Mouse (Mus musculus): ENCODE measurements around the gene Timp4.
A peak's percentile ranks its signal among the peaks of the same experiment; 100 is the strongest.
"Not testable (repeated sequence)": the region's sequence is repeated elsewhere in the genome, so short reads cannot be mapped to it uniquely, and the experiment has no call there.

Timp4 gene

DNA sequence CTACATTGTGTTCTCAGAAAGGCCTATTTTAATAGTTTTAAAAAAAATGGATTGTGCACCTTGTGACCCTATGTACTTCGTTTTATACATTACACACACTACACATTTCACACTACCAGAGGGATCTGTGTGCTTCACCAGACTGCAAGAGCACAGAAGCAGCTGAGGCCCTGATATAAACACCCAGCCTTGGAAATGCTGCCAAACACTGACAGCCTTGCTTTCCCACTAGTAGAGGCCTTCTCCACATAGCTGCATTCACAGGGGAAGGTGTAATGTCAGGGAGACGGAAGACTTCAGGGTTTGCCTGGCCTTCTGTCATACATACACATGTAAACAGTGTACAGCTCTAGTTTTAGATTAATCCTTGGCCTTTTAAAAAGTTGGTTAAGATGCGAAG, 3.2 kb upstream of the Timp4 start:
- DNase-seq (ENCODE audit: extremely low read depth, low read depth, low spot score) = no peak

DNA sequence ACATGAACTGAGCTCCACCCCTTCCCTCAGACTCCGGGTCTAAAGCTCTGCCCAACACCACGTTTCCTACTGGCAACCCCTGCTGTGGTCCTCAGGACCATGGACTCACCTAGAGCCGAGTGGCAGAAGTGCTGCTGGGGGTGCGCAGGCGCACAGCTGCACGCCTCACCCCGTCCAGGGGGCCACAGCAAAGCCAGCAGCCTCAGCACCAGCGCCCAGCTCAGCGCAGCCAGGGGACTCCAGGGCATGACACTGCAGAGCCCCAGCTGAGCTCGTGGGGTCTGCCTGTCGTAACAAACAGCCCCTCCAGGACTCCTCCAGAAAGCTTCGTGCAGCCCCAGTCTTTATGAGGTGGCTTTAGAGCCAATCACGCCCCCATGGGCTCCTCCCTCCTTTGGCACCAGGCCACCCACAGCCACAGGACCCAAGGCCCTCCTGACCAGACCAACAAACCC, 447 bp downstream of the Timp4 start:
- DNase-seq (ENCODE audit: extremely low read depth, low read depth, low spot score) = no peak

DNA sequence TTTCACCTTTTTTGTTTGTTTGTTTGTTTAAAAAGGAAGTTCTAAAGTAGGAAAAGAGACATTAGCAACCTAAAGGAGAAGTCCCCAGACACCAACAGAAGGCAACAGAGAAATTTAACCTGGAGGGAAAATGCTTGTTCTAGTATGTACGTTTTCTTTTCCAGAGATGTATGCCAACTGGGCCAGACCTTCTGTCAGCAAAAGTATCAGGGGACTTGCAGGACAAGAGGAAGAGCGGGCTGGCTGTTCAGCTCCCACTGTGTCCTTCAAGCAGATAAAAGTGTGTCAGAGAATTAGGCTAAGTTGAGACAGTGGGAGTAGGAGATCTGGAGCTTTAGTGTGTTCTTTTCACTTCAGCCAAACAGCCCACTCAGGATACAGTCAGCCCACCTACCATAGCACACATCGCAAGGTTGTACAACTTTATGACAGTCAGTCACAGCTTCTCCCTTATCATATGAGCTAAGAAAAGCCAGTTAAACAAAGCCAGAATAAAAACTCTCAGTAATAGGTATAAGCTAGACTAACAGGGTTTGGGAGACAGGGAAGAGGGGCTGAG, 6.4 kb downstream of the Timp4 start:
- no peak for DNase-seq (ENCODE audit: extremely low read depth, low read depth, low spot score)

DNA sequence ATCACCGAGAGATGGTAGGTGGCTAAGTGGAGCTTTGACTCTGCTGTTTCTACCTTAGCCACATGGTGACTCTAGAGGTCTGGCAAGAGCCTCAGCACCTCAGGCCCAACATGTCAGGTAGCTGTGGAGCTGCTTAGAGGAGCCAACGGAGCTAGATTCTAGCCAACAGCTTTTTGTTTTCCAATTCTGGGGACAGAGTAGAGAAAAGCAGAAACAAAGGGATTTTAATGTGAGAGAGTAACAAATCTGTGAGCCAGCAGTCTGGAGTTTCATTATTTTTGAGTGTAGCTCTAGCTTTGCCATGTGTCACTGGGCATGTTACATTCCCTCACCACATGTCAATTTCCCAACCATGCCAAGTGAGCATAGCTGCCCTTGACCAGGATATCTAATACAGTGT, 7.8 kb downstream of the Timp4 start:
- DNase-seq (ENCODE audit: extremely low read depth, low read depth, low spot score) = no peak

DNA sequence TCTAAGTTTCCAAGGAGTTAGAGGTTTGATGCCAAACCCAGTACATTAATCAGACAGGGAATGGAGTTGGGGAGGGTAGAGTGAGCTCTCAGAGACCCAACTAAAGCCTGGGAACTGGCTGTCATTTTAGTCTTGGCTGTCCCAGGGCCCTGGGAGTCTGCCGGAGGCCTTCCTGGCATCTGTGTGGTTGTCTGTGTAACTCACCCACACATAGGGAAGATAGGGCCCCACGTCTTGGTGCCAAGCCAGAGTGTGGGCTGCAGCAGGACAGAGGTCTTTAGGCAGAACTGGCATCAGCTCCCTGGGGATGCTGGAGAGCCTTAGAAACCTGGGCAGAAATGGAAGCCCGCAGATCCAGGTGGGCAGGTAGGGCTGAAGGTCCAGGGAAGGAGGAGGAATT, 10.1 kb downstream of the Timp4 start:
- peak; percentile 95 for DNase-seq (ENCODE audit: extremely low read depth, low read depth, low spot score)

DNA sequence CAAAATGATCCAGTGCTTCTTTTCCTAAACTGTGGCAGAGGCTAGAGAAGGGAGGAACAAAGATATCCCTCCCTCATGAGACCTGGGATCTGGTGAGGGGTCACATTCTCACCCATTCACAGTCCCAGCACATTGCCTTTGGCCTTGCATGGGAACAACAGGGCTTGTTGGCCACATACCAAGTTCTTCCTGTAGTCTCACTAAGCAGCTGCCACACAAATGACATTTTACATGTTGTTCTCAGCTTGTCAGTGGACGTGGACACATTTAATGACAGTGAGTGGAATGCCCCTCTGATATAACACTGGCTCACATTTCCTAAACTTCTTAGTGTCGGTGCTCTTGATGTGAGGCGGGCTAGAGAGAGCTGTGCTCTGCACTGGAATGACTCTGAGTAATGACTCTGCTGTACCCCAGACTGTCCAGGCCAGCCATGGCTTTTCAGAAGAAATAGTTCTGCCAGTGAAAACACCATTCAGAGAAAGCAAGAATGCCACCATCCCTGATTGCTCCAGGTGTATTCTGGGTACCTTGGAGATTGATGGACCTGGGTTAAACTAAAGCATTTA, 10.8 kb downstream of the Timp4 start:
- no peak for DNase-seq (ENCODE audit: extremely low read depth, low read depth, low spot score)

DNA sequence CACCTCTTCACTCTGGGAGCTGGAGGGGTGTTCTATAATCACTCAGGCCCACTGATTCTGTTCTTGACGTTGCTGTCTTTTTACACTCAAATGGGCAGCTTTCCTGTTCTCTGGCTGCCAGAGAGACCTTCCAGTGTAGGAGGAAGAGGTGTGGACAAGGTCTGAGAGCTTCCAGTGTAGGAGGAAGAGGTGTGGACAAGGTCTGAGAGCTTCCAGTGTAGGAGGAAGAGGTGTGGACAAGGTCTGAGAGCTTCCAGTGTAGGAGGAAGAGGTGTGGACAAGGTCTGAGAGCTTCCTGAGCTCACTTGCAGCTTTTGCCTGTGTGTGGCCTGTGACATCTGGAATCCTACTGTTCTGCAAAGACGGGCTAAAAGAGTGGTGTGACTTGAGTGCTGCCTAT, 11.6 kb downstream of the Timp4 start:
- DNase-seq (ENCODE audit: extremely low read depth, low read depth, low spot score) = not testable (repeated sequence)

DNA sequence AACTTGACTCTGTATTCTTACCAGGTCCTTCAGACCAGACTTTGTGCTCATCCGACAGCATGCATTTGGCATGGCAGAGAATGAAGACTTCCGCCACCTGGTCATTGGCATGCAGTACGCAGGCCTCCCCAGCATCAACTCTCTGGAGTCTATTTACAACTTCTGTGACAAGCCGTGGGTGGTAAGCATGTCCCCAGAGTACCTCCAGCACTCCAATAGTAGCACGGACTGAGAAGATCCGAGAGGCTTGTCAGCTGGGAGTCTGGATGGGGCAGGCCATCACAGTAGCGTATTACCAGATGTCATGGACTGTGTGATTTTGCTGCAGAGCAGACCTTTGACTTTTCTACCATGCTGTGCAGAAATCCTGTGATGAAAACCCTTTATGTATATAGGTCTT, 12.7 kb downstream of the Timp4 start:
- no peak for DNase-seq (ENCODE audit: extremely low read depth, low read depth, low spot score)

DNA sequence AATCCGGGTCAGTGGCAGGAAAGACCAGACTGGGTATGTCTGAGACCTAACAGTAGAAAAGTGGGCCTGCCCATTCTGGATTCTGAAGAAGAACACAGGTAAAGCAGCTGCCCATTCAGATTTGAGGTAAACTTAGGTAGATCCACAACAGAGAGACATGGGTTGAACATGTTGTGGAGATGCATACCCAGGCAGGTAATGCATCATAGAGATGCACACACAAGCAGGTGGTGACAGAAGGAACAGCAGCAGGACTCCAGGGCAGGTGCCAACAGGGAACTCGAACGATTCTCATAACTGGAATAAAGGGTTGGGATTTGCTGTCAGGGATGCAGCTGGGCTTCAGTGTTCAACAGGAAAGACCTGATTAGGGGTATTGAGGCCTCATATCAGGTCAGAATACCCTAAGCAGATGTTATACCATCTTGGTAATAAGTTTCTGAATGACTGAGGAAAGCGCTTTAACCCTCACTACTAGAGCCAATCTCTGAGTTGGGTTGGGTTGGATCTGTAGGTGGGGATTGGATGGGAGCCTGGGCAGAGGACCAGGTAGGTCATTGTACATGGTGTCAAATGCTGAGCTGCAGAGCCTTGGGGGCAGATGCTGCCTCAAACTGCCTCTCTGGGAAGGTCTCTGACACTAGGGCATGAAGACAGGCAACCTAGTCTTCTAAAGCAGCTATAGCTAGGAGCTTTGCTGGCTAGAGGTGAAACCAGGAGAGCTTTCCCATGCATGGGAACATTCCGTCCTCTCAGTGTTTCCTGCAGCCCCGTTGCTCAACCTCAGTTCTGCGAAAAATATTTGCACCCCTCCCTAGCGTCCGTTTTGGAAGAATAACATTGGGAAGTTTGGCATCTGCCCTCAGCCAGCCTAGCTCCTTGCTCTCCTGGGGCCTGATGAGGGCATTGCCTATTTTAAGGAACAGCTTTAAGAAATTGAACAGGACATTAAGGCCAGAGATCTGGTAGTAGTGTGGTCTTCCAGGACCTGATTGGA, 13.7 kb downstream of the Timp4 start:
- DNase-seq (ENCODE audit: extremely low read depth, low read depth, low spot score) = peak; percentile 91

DNA sequence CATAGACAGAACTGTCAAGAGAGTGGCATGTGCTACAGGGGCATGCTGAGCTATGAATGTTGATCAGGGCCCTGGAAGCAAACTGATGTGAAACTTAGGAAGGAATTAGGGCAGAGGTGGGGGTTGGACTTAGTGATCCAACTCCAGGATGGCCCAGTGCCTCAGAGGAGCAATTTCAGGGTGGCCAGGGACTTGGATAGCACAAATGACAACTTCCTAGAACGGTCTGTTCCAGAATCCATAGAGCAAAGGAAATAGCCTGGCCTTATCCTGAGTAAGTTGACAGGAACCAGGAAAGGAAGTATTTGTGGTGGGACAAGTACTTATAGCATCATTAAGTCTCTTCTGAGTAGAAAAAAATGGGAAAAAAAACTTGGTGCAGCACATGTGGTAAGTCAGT, 19.4 kb downstream of the Timp4 start:
- DNase-seq (ENCODE audit: extremely low read depth, low read depth, low spot score) = no peak

DNA sequence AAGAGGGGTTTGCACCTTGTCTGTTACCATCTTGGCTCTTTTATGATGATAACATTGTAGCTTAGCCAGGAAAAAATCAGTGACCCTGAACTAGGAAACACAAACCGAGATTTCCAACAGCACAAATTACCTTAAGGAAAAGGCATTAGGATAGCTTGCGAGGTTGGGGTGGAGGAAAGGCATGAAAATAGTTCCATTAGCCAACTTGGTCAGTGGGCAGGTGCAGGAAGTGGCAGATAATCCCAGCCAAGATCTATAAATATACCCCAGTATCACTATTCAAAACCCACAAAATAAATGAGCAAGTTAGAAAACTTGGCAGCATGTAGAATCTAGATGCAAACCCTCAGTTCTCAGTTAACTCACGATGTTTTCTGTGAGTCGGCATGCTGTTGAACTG, 20.2 kb downstream of the Timp4 start:
- DNase-seq (ENCODE audit: extremely low read depth, low read depth, low spot score) = no peak

DNA sequence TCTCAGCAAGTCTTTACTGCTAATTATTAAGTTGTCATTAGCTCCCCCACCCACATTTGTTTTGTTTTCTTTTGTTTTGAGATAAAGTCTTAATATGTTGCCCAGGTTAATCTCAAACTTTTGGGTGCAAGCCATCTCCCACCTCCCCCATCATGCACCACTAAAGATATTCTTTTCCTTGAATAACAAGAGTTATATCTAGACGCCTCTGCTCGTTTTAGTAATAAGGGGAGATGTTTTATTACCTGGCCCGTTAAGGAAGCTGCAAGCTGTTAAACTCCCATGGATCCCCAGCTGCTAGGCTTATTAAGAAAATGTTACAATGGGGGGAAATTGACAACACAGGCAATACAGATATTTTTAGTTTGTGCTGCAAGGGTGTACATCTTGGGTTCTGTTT, 21.4 kb downstream of the Timp4 start:
- DNase-seq (ENCODE audit: extremely low read depth, low read depth, low spot score) = no peak

DNA sequence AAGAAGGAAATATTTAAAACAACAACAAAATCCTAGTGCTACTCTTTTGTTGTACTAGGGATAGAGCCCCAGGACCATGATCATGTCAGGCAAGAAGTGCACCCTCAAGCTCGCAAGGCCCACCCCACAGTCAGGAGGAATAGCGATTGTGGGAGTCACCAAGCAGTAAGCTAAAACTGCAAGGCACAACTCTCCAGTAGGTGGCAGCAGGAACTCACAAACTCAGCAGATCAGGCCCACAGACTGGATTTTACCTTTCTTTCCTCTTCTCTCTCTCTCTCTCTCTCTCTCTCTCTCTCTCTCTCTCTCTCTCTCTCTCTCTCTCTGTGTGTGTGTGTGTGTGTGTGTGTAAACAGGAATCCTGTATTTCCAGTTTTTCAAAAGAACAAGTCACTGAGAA, 24.5 kb downstream of the Timp4 start:
- no peak for DNase-seq (ENCODE audit: extremely low read depth, low read depth, low spot score)

DNA sequence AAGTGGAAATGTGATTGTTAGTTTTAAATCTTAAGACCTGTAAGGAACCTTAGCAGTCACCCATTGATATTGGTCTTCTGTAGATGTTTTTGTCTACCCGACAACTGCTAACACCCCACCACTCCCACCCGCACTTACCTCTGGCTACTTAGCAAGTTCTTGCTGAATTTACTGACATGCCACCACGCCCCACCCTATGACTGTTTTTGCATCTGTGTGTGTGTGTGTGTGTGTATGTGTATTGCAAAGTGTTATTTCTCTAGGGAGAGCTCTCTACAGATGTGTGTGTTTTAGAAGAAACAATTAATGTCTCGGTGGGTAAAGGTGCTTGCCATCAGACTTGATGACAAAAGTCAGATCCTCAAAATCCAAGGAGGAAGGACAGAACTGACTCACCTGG, 25.0 kb downstream of the Timp4 start, which contains the start of gene Gm17482:
Gm17482 (plus strand) TSS at position 301 of the 400 bp plus-strand sequence.
- DNase-seq (ENCODE audit: extremely low read depth, low read depth, low spot score) = no peak

DNA sequence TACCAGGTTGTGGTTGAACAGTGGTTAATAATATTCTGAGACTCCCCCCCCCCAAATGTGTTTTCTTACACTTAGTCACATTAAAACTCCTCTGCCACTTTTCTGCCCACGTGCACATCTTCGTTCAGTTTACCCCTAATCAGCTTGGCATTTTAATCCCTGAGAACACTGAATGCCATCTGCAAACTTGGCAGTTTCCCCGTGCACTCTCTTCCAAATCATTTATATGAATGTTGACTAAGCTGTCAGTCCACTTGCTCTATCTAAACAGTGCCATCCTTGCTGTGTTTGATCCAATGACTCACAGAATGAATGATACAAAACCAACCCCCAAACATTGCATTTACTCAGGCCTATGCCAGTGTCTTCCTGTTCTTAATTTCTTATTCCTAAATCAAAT, 26.5 kb downstream of the Timp4 start:
- no peak for DNase-seq (ENCODE audit: extremely low read depth, low read depth, low spot score)

DNA sequence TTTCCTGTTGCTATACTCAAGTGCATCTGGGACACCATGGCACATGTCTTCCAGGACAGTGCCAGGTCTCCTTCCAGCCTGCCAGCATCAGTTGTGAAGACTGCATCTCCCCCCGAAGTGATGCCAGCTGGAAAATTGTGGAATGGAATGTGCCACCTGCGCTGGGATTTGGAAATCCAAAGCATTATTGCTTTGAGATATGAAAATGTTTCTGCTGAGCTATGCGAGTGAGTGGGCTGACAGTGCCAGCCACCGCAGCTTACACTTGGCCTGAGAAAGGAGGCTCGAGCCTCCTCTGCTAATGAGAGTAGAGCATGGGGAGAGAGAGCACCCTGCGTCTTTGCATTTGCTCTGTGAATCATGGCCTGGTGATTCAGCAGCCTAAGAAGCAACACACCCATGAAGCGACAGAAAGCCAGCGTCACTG, 30.8 kb downstream of the Timp4 start:
- no peak for DNase-seq (ENCODE audit: extremely low read depth, low read depth, low spot score)

DNA sequence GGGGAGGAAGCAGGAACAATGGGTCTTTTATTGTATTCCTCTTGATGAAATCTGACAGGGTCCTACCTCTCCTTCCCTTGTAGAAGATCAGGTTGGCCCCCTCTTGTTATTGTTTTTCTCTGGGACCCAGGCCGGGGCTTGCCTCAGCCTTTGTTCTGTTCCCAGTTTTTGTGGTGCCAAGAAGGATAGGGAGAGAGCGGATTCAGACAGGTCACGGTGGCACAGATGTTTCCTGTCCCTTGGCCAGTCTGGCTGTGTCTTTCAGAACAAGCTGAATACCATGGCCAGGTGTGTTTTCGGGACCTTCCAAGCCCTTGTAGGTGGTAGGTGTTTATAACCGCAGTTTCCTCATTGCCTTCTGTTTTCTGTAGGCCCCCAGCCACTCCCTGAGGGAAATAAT, 38.9 kb downstream of the Timp4 start:
- no peak for DNase-seq (ENCODE audit: extremely low read depth, low read depth, low spot score)

DNA sequence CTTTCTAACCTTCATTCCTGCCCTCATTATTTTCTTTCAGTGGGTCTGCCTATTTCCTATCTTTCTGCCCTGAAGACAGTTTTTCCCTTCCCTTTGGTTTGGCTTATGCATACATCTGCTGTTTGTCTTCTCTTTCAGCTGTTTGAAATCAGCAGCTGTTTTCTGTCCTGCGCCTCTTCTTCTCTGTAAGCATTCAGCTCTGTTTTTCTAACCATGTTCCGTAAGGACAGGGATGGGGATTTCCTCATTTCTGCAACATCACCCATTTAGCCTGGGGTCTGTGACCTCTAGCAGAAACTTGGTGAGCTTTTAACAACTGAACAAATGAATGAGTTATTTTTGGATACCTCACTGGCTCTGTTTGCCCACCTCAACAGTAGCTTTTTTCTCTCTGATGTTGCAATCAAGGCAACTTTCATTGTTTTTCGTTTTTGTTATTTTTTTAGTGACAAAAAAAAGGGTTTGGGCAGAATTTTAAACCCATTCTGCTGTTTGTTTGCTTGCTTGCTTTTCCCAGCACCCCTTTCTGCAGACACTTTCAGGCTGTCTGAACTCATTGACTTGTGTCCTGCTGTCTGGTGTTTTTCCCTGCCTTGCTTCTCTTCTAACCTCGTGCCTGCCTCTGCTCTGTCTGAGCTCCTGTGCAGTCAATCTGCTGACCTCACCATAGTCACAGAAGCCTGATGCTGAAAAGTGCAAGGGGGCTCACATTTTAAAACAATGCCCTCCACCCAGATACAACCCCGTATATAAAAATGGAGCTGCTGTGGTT, 39.7 kb downstream of the Timp4 start:
- DNase-seq (ENCODE audit: extremely low read depth, low read depth, low spot score) = no peak

DNA sequence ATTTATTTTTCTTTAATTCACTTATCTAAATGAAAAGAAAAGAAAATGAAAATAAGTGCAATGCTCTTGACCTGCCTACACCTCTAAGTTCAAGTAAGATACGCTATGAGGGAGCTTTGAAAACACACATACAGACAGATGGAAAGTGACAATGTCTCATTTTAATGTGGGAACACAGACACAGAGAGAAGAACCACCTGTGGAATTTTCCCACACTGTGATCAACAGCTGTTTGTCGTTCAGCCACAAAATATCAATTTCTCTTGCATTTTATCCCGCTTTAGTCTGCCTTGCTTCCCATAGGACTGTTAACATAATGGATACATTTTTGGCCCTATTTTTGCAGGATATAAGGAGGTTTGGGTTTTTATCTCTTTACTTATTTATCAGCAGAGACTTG, 41.2 kb downstream of the Timp4 start:
- no peak for DNase-seq (ENCODE audit: extremely low read depth, low read depth, low spot score)

DNA sequence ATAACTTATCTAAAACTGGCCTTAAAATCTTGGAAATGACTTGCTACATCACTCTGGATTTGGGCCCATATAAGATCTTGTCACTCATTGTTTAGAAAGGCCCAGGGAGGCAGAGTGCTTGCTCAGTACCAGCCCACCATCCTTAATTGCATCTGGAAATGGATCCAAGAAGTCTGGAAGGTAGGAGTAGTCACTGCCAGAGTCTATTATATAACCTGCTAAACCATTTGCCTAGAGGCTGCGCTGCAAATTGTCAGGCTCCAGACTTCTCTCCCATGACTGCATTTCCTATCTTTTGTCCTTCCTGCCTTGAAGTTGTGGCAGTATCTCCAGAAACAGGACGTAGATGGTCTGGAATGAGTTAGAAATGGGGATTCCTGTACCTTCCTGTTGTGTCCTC, 41.8 kb downstream of the Timp4 start:
- DNase-seq (ENCODE audit: extremely low read depth, low read depth, low spot score) = no peak

DNA sequence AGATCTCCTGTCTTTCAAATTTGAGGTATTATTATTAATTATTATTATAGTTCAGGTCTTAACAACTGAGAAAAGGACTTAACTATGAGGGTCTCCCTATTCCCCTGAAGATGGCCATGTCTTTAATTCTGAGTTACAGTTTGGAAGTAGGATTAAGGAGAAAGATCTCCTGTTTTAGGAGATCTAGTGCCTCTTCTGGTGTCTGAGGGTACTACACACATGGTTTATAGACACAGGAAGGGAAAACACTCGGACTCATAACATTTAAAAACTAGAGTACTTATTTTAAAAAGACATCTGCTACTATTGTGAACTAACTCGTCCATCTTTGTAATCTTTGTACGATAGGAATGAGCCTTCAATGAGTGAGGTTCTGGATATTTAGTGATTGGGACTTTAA, 49.0 kb downstream of the Timp4 start:
- no peak for DNase-seq (ENCODE audit: extremely low read depth, low read depth, low spot score)
